Mouse (Mus musculus): Measurements from ENCODE around the gene B9d2. TPM values are rescaled to one million over a fixed set of nuclear protein-coding genes. Genes with fewer than 3 reads are reported as not detected.
A peak's percentile ranks its signal among the peaks of the same experiment; 100 is the strongest.

The B9d2 gene
- total and polyA plus RNA-seq, 2 experiments: 4.2 to 21.0 TPM

- no peak for TF ChIP-seq POLR2A (IDR thresholded peaks at IDR 0.05; ENCODE audit: extremely low read depth, insufficient read depth, low read length)
- Histone ChIP-seq H3K9ac (ENCODE audit: low read depth, low read length) (no peak overlapping the region), H3K79me2 (ENCODE audit: control insufficient read depth, insufficient read depth, low read length) (no peaks in the 10 kb centered on the region), H3K4me3 (ENCODE audit: insufficient read depth, low read depth, low read length) (no peak overlapping the region), H3K4me1 (ENCODE audit: control insufficient read depth, insufficient read depth, low read length) (peaks cover 12% of the 10 kb centered on the region), H3K36me3 (ENCODE audit: control insufficient read depth, insufficient read depth, low read length) (no peaks in the 10 kb centered on the region), H3K27me3 (ENCODE audit: control insufficient read depth, insufficient read depth, low read length) (no peaks in the 10 kb centered on the region), H3K27ac (replicated peaks; ENCODE audit: insufficient read depth, low read depth, low read length) (no peak overlapping the region)
- 98% methylated on average over 2 of the region's 2 CpGs for WGBS
- no peak for DNase-seq (ENCODE audit: extremely low read depth, low read depth, low spot score)
Observed at GRCm38 (mm10) chr7:25702350-25702749, 21.8 kb downstream of the B9d2 start.

DNA sequence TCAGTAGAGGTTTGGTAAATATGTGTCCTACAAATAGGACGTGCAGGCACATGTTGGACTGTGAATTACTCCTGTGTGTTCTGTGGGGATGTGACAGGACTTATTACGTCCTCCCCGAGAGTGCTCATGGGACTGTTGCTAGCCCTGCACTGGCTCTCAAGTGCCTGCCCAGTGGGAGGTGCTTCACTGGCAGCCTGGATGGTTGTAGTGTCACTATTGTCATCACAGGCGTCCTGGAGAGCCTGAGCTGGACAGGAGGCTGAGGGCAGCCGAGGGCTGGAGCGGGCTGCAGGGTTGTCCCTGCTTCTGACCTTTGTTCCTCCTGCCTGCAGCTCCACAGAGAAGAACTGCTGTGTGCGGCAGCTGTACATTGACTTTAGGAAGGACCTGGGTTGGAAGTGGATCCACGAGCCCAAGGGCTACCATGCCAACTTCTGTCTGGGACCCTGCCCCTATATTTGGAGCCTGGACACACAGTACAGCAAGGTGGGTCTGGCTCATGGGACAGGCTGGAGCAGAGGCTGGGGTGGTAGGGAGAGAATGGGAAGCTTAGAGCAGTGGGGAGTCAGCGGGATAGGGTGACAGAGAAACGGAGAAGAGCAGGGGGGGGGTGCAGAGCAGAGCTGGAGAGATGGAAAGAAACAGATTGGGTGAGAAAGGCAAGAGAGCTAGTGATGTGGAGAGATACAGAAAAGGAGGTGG, 23.4 kb downstream of the B9d2 start:
- H3K9ac ChIP-seq (ENCODE audit: low read depth, low read length): peak overlapping the region; percentile 1; the same call in 1 of the 2 replicates
- H3K27me3 ChIP-seq (ENCODE audit: control insufficient read depth, insufficient read depth, low read length): no peaks in the 10 kb centered on the region
- H3K27ac ChIP-seq (replicated peaks; ENCODE audit: insufficient read depth, low read depth, low read length): peak overlapping the region; percentile 1; the same call in 1 of the 2 replicates
- no peak overlapping the region for H3K4me3 ChIP-seq (ENCODE audit: insufficient read depth, low read depth, low read length)
- peak; percentile 81 for DNase-seq (ENCODE audit: extremely low read depth, low read depth, low spot score)
- no peaks in the 10 kb centered on the region for H3K79me2 ChIP-seq (ENCODE audit: control insufficient read depth, insufficient read depth, low read length)
- TF ChIP-seq CTCF (IDR thresholded peaks at IDR 0.05; ENCODE audit: low read depth, low read length): no peak
- no peak for TF ChIP-seq POLR2A (IDR thresholded peaks at IDR 0.05; ENCODE audit: extremely low read depth, insufficient read depth, low read length)
- 12% methylated on average over 10 of the region's 10 CpGs for WGBS
- H3K36me3 ChIP-seq (ENCODE audit: control insufficient read depth, insufficient read depth, low read length): no peaks in the 10 kb centered on the region
- H3K4me1 ChIP-seq (ENCODE audit: control insufficient read depth, insufficient read depth, low read length): peaks cover 12% of the 10 kb centered on the region

GRCm38 (mm10) chr7:25704716-25705364, 24.3 kb downstream of the B9d2 start:
- DNase-seq (ENCODE audit: extremely low read depth, low read depth, low spot score): no peak
- Histone ChIP-seq H3K36me3 (ENCODE audit: control insufficient read depth, insufficient read depth, low read length) (no peaks in the 10 kb centered on the region), H3K27me3 (ENCODE audit: control insufficient read depth, insufficient read depth, low read length) (no peaks in the 10 kb centered on the region), H3K9ac (ENCODE audit: low read depth, low read length) (0 out of 2 replicates have a peak overlapping the region, but pooled peaks have one; percentile 25), H3K27ac (replicated peaks; ENCODE audit: insufficient read depth, low read depth, low read length) (no peak overlapping the region), H3K79me2 (ENCODE audit: control insufficient read depth, insufficient read depth, low read length) (no peaks in the 10 kb centered on the region), H3K4me1 (ENCODE audit: control insufficient read depth, insufficient read depth, low read length) (peaks cover 12% of the 10 kb centered on the region), H3K4me3 (ENCODE audit: insufficient read depth, low read depth, low read length) (peak overlapping the region; percentile 30; the same call in 1 of the 2 replicates)
- TF ChIP-seq CTCF (IDR thresholded peaks at IDR 0.05; ENCODE audit: low read depth, low read length): no peak
- no peak for TF ChIP-seq POLR2A (IDR thresholded peaks at IDR 0.05; ENCODE audit: extremely low read depth, insufficient read depth, low read length)
- WGBS: 26% methylated on average over 30 of the region's 37 CpGs

DNA sequence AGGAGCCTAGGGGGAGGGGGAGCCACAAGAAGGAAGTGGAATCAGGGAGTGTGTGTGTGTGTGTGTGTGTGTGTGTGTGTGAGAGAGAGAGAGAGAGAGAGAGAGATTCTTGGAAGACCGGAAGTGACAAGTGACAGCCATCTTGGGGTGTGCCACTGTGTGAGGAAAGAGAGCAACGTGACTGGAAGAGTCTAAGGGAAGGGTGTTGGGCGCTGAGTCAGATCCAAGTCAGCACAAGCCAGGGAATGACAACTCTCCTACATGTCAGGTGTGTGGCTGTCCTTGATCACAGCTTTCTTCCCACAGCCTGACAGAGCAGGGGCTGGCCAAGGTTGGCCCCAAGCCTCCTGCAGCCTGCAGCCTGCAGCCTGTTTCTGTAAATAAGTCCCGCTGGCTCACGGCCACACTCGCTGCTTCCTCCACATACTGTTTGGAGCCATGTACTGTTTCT, 25.2 kb downstream of the B9d2 start:
- H3K27me3 ChIP-seq (ENCODE audit: control insufficient read depth, insufficient read depth, low read length): no peaks in the 10 kb centered on the region
- H3K27ac ChIP-seq (replicated peaks; ENCODE audit: insufficient read depth, low read depth, low read length): peak overlapping the region; percentile 60
- H3K4me1 ChIP-seq (ENCODE audit: control insufficient read depth, insufficient read depth, low read length): peaks cover 12% of the 10 kb centered on the region
- 72% methylated on average over 6 of the region's 6 CpGs for WGBS
- no peak for TF ChIP-seq CTCF (IDR thresholded peaks at IDR 0.05; ENCODE audit: low read depth, low read length)
- no peak for TF ChIP-seq POLR2A (IDR thresholded peaks at IDR 0.05; ENCODE audit: extremely low read depth, insufficient read depth, low read length)
- no peak overlapping the region for H3K9ac ChIP-seq (ENCODE audit: low read depth, low read length)
- DNase-seq (ENCODE audit: extremely low read depth, low read depth, low spot score): no peak
- H3K4me3 ChIP-seq (ENCODE audit: insufficient read depth, low read depth, low read length): no peak overlapping the region
- H3K36me3 ChIP-seq (ENCODE audit: control insufficient read depth, insufficient read depth, low read length): no peaks in the 10 kb centered on the region
- no peaks in the 10 kb centered on the region for H3K79me2 ChIP-seq (ENCODE audit: control insufficient read depth, insufficient read depth, low read length)

DNA sequence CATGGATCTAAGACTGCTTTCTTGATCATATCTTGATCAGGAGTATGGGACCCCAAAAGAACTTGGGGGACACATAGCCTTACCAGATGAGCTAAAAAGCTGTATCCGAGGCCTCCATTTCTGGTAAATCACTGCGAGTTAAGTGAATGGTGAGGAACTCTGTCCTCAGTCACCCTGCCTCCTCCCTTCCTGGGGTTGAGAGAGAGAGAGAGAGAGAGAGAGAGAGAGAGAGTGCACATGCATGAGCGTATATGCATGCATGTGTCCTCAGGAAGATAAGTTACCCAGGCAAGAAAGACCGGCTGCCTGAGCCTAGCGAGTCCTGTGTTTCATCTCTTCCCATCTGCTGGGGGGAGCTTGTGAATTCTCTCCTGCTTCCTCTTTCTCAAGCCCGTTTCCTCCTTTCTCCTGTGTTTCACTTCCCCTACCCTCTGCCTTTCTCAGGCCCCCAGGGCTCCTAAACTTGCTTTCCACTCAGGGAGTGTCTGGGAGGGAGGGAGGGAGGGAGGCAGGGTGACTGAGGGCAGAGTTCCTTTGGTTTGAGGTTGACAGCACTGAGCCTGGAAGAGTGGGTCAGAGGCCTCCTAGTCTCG, 26.1 kb downstream of the B9d2 start:
- peak; percentile 45 for DNase-seq (ENCODE audit: extremely low read depth, low read depth, low spot score)
- H3K4me1 ChIP-seq (ENCODE audit: control insufficient read depth, insufficient read depth, low read length): peaks cover 12% of the 10 kb centered on the region
- H3K27me3 ChIP-seq (ENCODE audit: control insufficient read depth, insufficient read depth, low read length): no peaks in the 10 kb centered on the region
- TF ChIP-seq POLR2A (IDR thresholded peaks at IDR 0.05; ENCODE audit: extremely low read depth, insufficient read depth, low read length) (no peak), CTCF (IDR thresholded peaks at IDR 0.05; ENCODE audit: low read depth, low read length) (no peak)
- H3K36me3 ChIP-seq (ENCODE audit: control insufficient read depth, insufficient read depth, low read length): no peaks in the 10 kb centered on the region
- no peak overlapping the region for H3K9ac ChIP-seq (ENCODE audit: low read depth, low read length)
- H3K79me2 ChIP-seq (ENCODE audit: control insufficient read depth, insufficient read depth, low read length): no peaks in the 10 kb centered on the region
- H3K27ac ChIP-seq (replicated peaks; ENCODE audit: insufficient read depth, low read depth, low read length): peak overlapping the region; percentile 71
- 80% methylated on average over 7 of the region's 7 CpGs for WGBS
- no peak overlapping the region for H3K4me3 ChIP-seq (ENCODE audit: insufficient read depth, low read depth, low read length)
